Mouse (Mus musculus) intestine, embryonic 15.5 days (tissue): ENCODE data around the gene Gch1. TPM values are rescaled to one million over a fixed set of nuclear protein-coding genes. Genes with fewer than 3 reads are reported as not detected.

Experiments used
- ATAC-seq: fragments of 200-750 bp; cut with Nextera tagmentation; 2 replicates; pipeline ENCODE4 v1.8.0; 2017; ENCODE audit warnings: moderate TSS enrichment, moderate library complexity
- H3K27ac ChIP-seq: fragments of 300-500 bp; sonication (generic); 2 replicates; pipeline ENCODE4 v1.5.1; 2015; ENCODE audit warnings: mild to moderate bottlenecking, inconsistent platforms
- H3K27me3 ChIP-seq: fragments of 300-500 bp; sonication (generic); replicated peaks from 2 replicates; pipeline ENCODE4 v1.6.1; 2015; ENCODE audit warnings: inconsistent platforms
- H3K36me3 ChIP-seq: fragments of 300-500 bp; sonication (generic); 2 replicates; pipeline ENCODE4 v1.6.1; 2015; ENCODE audit warnings: inconsistent platforms
- H3K4me1 ChIP-seq: fragments of 300-500 bp; sonication (generic); replicated peaks from 2 replicates; pipeline ENCODE4 v1.6.1; 2015; ENCODE audit warnings: inconsistent platforms
- H3K4me2 ChIP-seq: fragments of 300-500 bp; sonication (generic); replicated peaks from 2 replicates; pipeline ENCODE4 v1.6.1; 2015; ENCODE audit warnings: mild to moderate bottlenecking, inconsistent platforms
- H3K4me3 ChIP-seq: fragments of 300-500 bp; sonication (generic); replicated peaks from 2 replicates; pipeline ENCODE4 v1.5.1; 2015; ENCODE audit warnings: inconsistent platforms
- H3K9ac ChIP-seq: fragments of 300-500 bp; sonication (generic); 2 replicates; pipeline ENCODE4 v1.6.1; 2015; ENCODE audit warnings: inconsistent platforms
- H3K9me3 ChIP-seq: fragments of 300-500 bp; sonication (generic); 2 replicates; pipeline ENCODE4 v1.6.1; 2016; ENCODE audit warnings: inconsistent platforms
- WGBS: fragments of 180-500 bp; shearing (Covaris S2); methylation state at CpG from one replicate; pipeline ENCODE4 v1.1.7; 2015; 5-methylcytosine and 5-hydroxymethylcytosine counted together
- polyA plus RNA-seq: library from polyadenylated mRNA; unstranded; fragments of >200 nt; fragmentation: Nextera tagmentation; extraction: Ambion mirVana; gene quantifications from 2 replicates; pipeline ENCODE4 v1.2.1, GENCODE M21; 2015

Gene Gch1
- polyA plus RNA-seq, 1 experiment from 2014 or later = 10.4 TPM

DNA sequence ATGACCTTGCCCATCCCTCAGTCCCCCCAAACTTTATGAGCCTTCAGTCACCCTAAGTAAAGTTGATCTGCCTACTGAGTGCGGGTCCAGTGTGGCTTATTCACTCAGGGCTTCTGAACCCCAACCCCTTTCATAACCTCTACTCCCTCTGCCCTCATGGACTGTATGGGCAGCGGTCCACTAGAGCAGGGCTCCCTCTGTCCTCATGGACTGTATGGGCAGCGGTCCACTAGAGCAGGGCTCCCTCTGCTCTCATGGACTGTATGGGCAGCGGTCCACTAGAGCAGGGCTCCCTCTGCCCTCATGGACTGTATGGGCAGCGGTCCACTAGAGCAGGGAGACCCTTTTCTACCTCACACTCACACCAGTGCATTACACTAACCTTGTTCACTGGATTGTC lies 13.0 kb downstream of the Gch1 start:
- Histone ChIP-seq H3K4me2 (no peak overlapping the region), H3K9ac (no peak overlapping the region), H3K27me3 (no peaks in the 10 kb centered on the region), H3K9me3 (no peaks in the 10 kb centered on the region), H3K27ac (no peak overlapping the region), H3K36me3 (no peaks in the 10 kb centered on the region), H3K4me3 (no peak overlapping the region), H3K4me1 (no peaks in the 10 kb centered on the region)
- ATAC-seq = no peak
- WGBS = 91% methylated on average over 5 of the region's 5 CpGs

DNA sequence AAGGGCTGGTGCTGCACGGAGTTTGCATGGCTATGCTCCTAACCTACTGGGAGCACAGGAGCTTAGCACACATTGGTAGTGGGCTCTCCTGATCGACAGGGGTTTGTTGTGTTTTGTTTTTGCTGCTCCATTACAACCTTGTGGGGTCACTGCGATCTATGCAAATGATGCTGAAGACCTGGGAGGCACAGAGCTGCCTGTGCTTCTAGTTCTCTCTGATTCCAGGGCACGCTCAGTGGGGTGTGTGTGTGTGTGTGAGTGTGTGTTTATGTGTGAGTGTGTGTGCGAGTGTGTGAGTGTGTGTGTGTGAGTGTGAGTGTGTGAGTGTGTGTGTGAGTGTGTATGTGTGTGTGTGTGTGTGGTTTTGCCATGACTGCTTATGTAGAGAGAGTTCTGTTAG lies 14.1 kb downstream of the Gch1 start:
- WGBS = 73% methylated on average over 5 of the region's 5 CpGs
- no peak for ATAC-seq
- no peak overlapping the region for H3K4me3 ChIP-seq
- no peaks in the 10 kb centered on the region for H3K9me3 ChIP-seq
- H3K27ac ChIP-seq = no peak overlapping the region
- no peak overlapping the region for H3K4me2 ChIP-seq
- H3K36me3 ChIP-seq = no peaks in the 10 kb centered on the region
- no peaks in the 10 kb centered on the region for H3K27me3 ChIP-seq
- no peak overlapping the region for H3K9ac ChIP-seq
- H3K4me1 ChIP-seq = no peaks in the 10 kb centered on the region

DNA sequence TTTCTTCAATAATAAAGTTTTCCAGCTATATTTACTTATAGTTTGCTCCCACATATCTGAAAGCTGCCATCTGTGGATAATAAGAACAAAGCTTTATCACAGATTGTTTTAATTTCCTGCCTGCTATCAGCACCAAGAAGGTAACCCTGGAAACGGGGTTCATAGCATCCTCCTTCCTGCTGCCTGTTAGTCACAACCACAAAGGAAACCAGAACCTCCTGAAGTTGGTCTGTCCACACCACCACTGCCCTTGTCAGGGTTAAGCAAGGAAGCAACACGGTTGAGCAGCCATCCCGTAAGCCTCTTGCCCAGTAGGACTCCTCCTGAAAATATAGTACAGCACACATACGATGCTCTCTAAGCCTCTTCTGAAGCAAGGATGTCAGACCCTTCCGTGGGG lies 17.1 kb downstream of the Gch1 start:
- Histone ChIP-seq H3K27ac (no peak overlapping the region), H3K4me3 (no peak overlapping the region), H3K9ac (no peak overlapping the region), H3K27me3 (no peaks in the 10 kb centered on the region), H3K4me2 (no peak overlapping the region), H3K36me3 (no peaks in the 10 kb centered on the region), H3K4me1 (no peaks in the 10 kb centered on the region), H3K9me3 (no peaks in the 10 kb centered on the region)
- 78% methylated on average over 5 of the region's 5 CpGs for WGBS
- no peak for ATAC-seq

DNA sequence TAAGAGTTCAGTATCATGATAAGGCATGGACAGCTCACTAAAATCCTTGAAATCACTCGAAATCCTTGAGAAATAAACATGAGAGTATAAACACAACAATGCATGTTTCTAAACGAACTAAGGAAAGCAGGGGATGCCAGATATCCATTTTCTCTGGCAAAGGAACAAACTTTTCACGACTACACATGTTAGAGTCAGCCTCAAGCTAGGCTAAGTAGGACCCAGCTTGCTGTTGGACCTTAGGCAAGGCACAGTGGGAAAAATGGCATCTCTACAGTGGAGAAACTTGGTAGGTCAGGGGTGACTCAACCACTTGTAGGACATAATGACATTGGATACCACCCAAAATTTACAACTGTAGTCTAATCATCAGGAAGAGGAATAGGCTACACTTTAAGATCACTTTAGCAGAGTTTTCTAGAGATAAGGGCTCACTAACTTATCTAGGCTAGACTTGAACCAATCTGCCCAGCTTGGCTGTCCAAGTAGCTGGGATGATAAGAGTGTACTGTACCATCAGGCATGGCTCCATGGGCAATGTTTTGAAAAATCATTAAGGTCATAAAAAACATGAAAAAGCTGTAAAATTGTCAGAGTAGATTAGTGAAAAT lies 18.6 kb downstream of the Gch1 start:
- Histone ChIP-seq H3K4me1 (no peaks in the 10 kb centered on the region), H3K9ac (no peak overlapping the region), H3K27me3 (no peaks in the 10 kb centered on the region), H3K4me2 (no peak overlapping the region), H3K27ac (no peak overlapping the region), H3K9me3 (no peaks in the 10 kb centered on the region), H3K4me3 (no peak overlapping the region), H3K36me3 (no peaks in the 10 kb centered on the region)
- WGBS = 48% methylated on average over 3 of the region's 3 CpGs
- no peak for ATAC-seq

DNA sequence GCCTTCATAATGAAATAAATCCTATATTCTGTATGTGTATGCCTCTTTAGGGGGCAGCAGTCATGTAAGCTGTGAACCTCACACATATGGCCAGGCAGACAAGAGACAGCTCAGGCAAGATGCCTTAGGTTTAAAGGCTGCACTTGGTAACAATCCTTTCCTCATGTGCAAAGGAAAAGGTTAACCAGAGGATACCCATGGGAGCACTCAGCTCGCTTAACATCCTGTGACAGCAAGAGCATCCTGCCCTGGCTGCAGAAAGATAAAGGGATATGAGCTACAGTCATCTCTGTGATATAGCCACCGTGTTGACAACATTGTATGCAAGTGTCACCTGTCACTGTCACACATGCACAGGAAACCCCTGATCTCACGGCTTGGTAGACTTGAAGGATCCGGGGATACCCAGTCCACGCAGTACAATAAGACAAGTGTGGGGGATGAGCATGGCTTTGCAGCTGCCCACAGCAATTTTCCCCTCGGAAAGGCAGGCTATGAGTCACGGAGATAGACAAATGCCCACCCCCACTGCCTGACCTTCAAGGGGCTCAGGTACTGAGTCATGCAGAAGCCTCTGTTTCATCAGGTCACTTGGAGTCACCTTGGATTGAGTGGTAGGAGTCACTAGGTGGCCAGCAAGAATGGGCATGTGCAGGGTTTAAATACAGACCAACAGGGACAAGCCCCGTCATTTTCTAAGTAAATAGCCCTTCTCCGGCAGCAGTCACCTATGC lies 19.4 kb downstream of the Gch1 start:
- 74% methylated on average over 9 of the region's 9 CpGs for WGBS

DNA sequence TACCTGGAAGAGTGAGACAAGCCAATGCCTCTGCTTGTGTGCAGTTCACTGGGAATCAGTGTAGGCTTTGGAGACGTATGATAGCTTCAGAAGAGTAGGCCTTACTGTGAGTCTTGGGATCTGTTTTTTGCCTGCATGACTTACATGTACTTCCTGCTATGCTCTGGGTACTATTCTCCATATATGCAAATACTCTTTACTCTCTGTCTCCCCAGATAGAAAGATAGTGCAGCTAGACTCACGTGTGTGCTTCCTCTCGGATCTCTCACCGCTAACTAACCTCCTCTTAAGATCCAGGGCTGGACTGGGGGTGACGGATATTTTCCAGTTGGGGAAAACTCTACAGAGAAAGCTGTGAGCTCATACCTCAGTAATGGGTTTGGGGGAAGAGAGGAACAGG lies 23.5 kb downstream of the Gch1 start:
- 88% methylated on average over 5 of the region's 5 CpGs for WGBS
- no peaks in the 10 kb centered on the region for H3K4me1 ChIP-seq
- H3K27ac ChIP-seq = no peak overlapping the region
- no peak for ATAC-seq
- no peak overlapping the region for H3K9ac ChIP-seq
- H3K27me3 ChIP-seq = no peaks in the 10 kb centered on the region
- no peaks in the 10 kb centered on the region for H3K36me3 ChIP-seq
- H3K9me3 ChIP-seq = no peaks in the 10 kb centered on the region
- H3K4me2 ChIP-seq = no peak overlapping the region
- no peak overlapping the region for H3K4me3 ChIP-seq

More for the DNA sequence above, 19.4 kb downstream of the Gch1 start:
- Histone ChIP-seq H3K36me3 (no peaks in the 10 kb centered on the region), H3K27me3 (no peaks in the 10 kb centered on the region), H3K27ac (no peak overlapping the region), H3K4me2 (no peak overlapping the region), H3K9ac (no peak overlapping the region), H3K4me1 (no peaks in the 10 kb centered on the region), H3K4me3 (no peak overlapping the region), H3K9me3 (no peaks in the 10 kb centered on the region)
- ATAC-seq = no peak

DNA sequence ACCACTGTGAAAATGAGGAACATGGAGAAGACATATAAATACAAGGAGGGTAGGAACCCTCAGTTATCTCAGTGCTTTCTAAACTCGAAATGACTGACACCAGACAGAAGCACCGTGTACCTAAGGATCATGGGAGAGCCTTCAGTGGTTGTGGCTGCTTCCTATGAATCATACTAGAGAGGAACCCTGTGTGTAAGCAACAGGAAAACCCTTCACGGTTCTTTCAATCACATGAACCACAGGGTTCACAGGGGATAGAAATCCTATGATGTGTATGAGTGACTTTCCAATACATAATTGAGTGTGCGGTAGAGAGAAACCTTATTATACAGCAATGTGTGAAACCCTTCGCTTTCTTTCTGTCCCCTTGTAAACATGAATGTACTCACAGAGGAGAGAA lies 24.1 kb downstream of the Gch1 start:
- Histone ChIP-seq H3K27me3 (no peaks in the 10 kb centered on the region), H3K27ac (no peak overlapping the region), H3K9me3 (no peaks in the 10 kb centered on the region), H3K4me2 (no peak overlapping the region), H3K4me1 (no peaks in the 10 kb centered on the region), H3K4me3 (no peak overlapping the region), H3K9ac (no peak overlapping the region), H3K36me3 (no peaks in the 10 kb centered on the region)
- WGBS = 88% methylated on average over 5 of the region's 5 CpGs
- ATAC-seq = no peak

DNA sequence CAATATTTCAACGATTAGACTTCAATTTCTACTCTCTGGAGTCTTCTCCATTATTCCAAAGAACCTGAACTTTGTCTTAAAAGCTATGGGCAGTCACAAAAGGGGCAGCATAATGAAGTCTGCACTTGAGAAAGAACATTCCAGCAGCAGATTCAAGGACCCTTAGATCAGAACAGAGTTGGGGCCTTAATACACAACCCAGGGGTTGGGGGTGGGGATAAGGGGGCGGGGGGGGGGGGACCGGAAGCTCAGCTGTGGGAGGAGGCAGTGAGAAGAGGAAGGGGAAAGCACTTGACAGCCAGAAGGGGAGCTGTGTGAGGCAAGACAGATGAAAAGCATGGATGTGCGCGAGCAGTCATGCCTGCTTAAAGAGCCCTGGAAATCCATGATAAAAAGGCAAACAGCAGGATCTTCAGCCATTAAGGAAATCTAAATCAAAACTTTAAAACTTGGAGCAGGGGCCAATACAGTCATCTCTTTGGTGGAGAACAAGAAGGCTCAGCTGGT lies 27.2 kb downstream of the Gch1 start:
- no peaks in the 10 kb centered on the region for H3K4me1 ChIP-seq
- 55% methylated on average over 5 of the region's 5 CpGs for WGBS
- H3K4me3 ChIP-seq = no peak overlapping the region
- H3K9me3 ChIP-seq = no peaks in the 10 kb centered on the region
- no peaks in the 10 kb centered on the region for H3K27me3 ChIP-seq
- H3K9ac ChIP-seq = no peak overlapping the region
- H3K27ac ChIP-seq = no peak overlapping the region
- H3K4me2 ChIP-seq = no peak overlapping the region
- no peak for ATAC-seq
- no peaks in the 10 kb centered on the region for H3K36me3 ChIP-seq

DNA sequence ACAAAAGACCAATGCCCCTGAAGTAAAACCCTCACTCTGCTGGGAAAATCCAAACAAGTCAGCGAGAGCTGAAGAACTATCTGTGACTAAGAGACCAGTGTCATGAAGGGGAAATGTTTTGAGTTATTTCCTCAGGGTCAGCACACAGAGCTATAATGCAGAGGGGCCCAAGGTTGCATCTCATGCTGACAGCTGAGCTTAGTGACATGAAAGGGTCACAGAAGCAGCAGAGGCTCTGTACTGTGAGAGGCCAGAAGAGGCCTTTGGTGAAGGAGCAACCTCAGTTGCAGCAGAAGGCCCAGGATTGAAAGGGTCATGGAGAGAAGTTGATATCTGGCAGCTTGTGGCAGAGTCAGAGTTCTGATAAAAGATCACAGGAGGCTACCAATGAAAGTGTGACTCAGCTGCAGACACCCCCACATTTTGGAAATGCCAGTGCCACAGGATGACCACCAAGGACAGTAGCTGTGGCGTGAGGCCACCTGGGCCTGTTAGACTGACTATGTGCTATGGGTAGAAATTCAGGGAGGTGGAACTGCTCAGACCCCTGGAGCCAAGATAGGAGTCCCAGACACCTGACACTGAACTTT lies 29.1 kb downstream of the Gch1 start:
- ATAC-seq = no peak
- H3K9me3 ChIP-seq = no peaks in the 10 kb centered on the region
- WGBS = 68% methylated on average over 2 of the region's 2 CpGs

DNA sequence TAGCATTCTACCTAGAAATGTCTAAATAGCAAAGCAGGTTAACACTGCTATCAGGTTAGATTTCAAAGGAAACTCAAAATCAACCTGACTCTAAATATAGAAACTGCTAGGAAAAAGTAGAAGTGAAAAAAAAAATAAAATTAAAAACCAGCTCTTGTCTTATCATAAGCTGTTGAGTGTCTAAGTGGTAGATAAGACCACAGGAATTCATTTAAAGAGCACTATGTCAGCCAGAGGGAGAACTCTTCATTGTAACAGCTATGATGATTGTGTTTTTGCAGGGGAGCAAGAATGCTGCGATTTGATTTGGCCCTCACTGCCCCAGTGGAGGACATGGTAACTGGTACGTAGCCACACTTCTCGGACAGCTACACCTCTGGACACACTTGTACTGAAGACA lies 34.9 kb downstream of the Gch1 start:
- H3K27me3 ChIP-seq = no peaks in the 10 kb centered on the region
- H3K36me3 ChIP-seq = no peaks in the 10 kb centered on the region
- no peak overlapping the region for H3K4me3 ChIP-seq
- H3K4me1 ChIP-seq = no peaks in the 10 kb centered on the region
- WGBS = 90% methylated on average over 3 of the region's 3 CpGs
- H3K4me2 ChIP-seq = no peak overlapping the region
- no peak for ATAC-seq
- H3K9ac ChIP-seq = no peak overlapping the region
- no peaks in the 10 kb centered on the region for H3K9me3 ChIP-seq
- H3K27ac ChIP-seq = no peak overlapping the region

More for the DNA sequence above, 29.1 kb downstream of the Gch1 start:
- H3K9ac ChIP-seq = no peak overlapping the region
- H3K36me3 ChIP-seq = no peaks in the 10 kb centered on the region
- no peaks in the 10 kb centered on the region for H3K27me3 ChIP-seq
- no peak overlapping the region for H3K4me2 ChIP-seq
- H3K27ac ChIP-seq = no peak overlapping the region
- no peak overlapping the region for H3K4me3 ChIP-seq
- H3K4me1 ChIP-seq = no peaks in the 10 kb centered on the region

DNA sequence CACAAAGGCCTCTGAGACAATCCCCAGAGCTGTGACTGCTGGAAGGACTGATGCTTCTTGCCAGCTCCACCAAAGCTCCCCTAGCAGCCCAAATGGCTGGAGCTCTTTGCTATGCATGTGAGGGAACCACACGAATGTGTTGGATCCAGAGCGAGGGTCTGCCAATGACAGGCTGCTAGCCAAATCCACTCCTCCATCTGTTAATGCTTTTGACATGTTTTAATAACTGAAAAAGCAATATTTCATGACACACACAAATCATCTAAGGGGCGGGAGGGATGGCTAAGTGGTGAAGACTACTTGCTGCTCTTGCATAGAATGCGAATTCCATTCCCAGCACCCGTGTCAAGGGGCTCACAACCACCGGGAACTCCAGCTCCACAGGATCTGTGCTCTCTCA lies 37.9 kb downstream of the Gch1 start:
- H3K4me2 ChIP-seq = no peak overlapping the region
- no peak for ATAC-seq
- H3K36me3 ChIP-seq = no peaks in the 10 kb centered on the region
- no peak overlapping the region for H3K9ac ChIP-seq
- no peaks in the 10 kb centered on the region for H3K27me3 ChIP-seq
- no peaks in the 10 kb centered on the region for H3K4me1 ChIP-seq
- no peak overlapping the region for H3K27ac ChIP-seq
- no peak overlapping the region for H3K4me3 ChIP-seq
- no peaks in the 10 kb centered on the region for H3K9me3 ChIP-seq
- WGBS = 83% methylated on average over 6 of the region's 6 CpGs

DNA sequence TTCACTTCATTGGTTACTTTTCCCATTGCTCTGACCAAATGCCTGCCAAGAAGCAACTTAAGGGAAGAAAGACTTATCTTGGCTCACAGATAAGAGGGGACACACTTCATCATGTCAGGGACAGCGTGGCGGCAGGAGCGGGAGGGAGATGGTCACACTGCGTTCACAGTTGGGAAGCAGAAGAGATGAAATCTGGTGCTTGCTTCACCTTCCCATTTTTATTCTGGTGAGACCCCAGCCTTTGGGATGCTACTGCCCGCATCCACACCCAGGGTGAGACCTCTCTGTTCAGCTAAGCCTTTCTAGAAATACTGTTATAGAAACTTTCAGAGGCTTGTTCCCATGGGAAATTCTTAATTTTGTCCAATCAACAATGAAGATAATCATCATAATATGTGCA lies 44.9 kb downstream of the Gch1 start:
- Histone ChIP-seq H3K9ac (no peak overlapping the region), H3K27me3 (no peaks in the 10 kb centered on the region), H3K27ac (no peak overlapping the region), H3K4me3 (no peak overlapping the region), H3K4me1 (no peaks in the 10 kb centered on the region), H3K4me2 (no peak overlapping the region), H3K9me3 (no peaks in the 10 kb centered on the region), H3K36me3 (no peaks in the 10 kb centered on the region)
- 100% methylated on average over 5 of the region's 5 CpGs for WGBS
- ATAC-seq = no peak

DNA sequence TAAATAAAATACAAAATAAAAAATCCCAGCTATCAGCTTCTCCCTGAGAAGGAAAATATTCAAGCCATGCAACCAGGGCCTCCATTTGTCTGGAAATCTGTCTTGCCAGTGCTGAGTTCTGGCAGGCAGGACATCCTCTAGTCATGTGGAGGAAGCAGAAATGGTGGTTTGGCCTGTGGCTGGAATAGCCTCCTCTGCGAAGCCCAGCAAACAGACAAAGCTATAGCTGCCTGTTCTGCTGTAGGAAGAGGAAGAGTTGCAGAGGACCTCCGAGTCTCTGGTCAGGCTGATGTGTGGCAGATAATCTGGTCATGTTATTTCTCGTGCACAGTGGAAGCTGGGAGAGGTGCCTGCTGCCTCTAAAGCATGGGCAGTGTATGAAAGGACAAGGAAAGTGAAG lies 50.4 kb downstream of the Gch1 start:
- Histone ChIP-seq H3K4me3 (no peak overlapping the region), H3K27me3 (no peaks in the 10 kb centered on the region), H3K27ac (no peak overlapping the region), H3K9ac (no peak overlapping the region), H3K9me3 (no peaks in the 10 kb centered on the region), H3K4me2 (no peak overlapping the region), H3K4me1 (0 out of 2 replicates have a peak, but pooled peaks cover 5% of the 10 kb centered on the region), H3K36me3 (no peaks in the 10 kb centered on the region)
- WGBS = 71% methylated on average over 3 of the region's 3 CpGs
- ATAC-seq = no peak
